Comparison of ENCODE assay signal across 19 mouse cellular contexts in genomic region chr5:28012496-28012895, GRCm38 (mm10). TPM values are rescaled to one million over a fixed set of nuclear protein-coding genes. Genes with fewer than 3 reads are reported as not detected.
DNase-seq lines count a peak whose midpoint lies in the region; ATAC-seq lines count a peak whose summit lies in the region.
"Had no signal": no experiment of that assay in that cellular context is flagged by ENCODE, and none has a peak within 500 bp of the region (broad histone marks: within the 10 kb centered on the region; RNA-seq: fewer than 3 reads in every experiment).

No protein-coding gene starts in this region.

- H3K27me3 ChIP-seq in heart, embryonic 16.5 days (ENCODE audit: control insufficient read depth, insufficient read depth, low read length): no peaks in the 10 kb centered on the region
- H3K27me3 ChIP-seq: embryonic facial prominence, embryonic 12.5 days; forebrain, embryonic 12.5 days; hindbrain, embryonic 15.5 days had no signal

- 0 out of 2 replicates have a peak, but pooled peaks have one; percentile 6 for ATAC-seq in heart, embryonic 16.5 days (replicated peaks; ENCODE audit: extremely low read depth, insufficient read depth, low FRiP score)
- ATAC-seq: forebrain, postnatal 0 days; intestine, embryonic 16.5 days had no signal

- DNase-seq in adrenal gland, postnatal 14 days: peak; percentile 37
- DNase-seq in adrenal gland, adult 8-10 months: no peak
- DNase-seq in heart, postnatal 10 days: no peak
- DNase-seq in urinary bladder, postnatal 4 days (ENCODE audit: low spot score in 2 of 2): peak; percentile 11 to 32
- DNase-seq in urinary bladder, adult 2 months (ENCODE audit: low spot score): no peak
- DNase-seq in spleen, adult 12 weeks (ENCODE audit: low spot score): no peak
- DNase-seq: cerebellum, adult 11-12 months; cerebellum, adult 9-10 months; cerebellum, postnatal 25 days; forebrain, postnatal 0 days; gastrocnemius, postnatal 14 days; heart, postnatal 14 days had no signal

- no peak overlapping the region for H3K4me2 ChIP-seq in heart, embryonic 16.5 days (ENCODE audit: low read depth, low read length)
- H3K4me2 ChIP-seq: embryonic facial prominence, embryonic 12.5 days; forebrain, embryonic 12.5 days; heart, embryonic 11.5 days; hindbrain, embryonic 15.5 days had no signal

- no peak overlapping the region for H3K27ac ChIP-seq in heart, embryonic 16.5 days (ENCODE audit: low read length)
- H3K27ac ChIP-seq: embryonic facial prominence, embryonic 12.5 days; forebrain, embryonic 12.5 days; hindbrain, embryonic 10.5 days; hindbrain, embryonic 15.5 days had no signal

- no peaks in the 10 kb centered on the region for H3K36me3 ChIP-seq in heart, embryonic 16.5 days (ENCODE audit: control insufficient read depth, insufficient read depth)
- H3K36me3 ChIP-seq: embryonic facial prominence, embryonic 12.5 days; forebrain, embryonic 12.5 days; hindbrain, embryonic 10.5 days; hindbrain, embryonic 15.5 days had no signal

- H3K9ac ChIP-seq in heart, embryonic 16.5 days (ENCODE audit: low read length): no peak overlapping the region
- H3K9ac ChIP-seq: embryonic facial prominence, embryonic 12.5 days; forebrain, embryonic 12.5 days; forebrain, postnatal 0 days; hindbrain, embryonic 15.5 days had no signal

- no peaks in the 10 kb centered on the region for H3K9me3 ChIP-seq in heart, embryonic 16.5 days (replicated peaks; ENCODE audit: control insufficient read depth, low read length)
- H3K9me3 ChIP-seq: embryonic facial prominence, embryonic 12.5 days; forebrain, embryonic 12.5 days; hindbrain, embryonic 10.5 days; hindbrain, embryonic 15.5 days had no signal

- intact Hi-C loops in heart, postnatal 10 days (cut with DNase I): no loop called here

- H3K4me1 ChIP-seq in heart, embryonic 16.5 days (ENCODE audit: control insufficient read depth, insufficient read depth, low read length): no peaks in the 10 kb centered on the region
- H3K4me1 ChIP-seq: embryonic facial prominence, embryonic 12.5 days; forebrain, embryonic 12.5 days; hindbrain, embryonic 10.5 days; hindbrain, embryonic 15.5 days had no signal

- 84% methylated on average over 2 of the region's 2 CpGs for WGBS in heart, embryonic 16.5 days

- H3K4me3 ChIP-seq in heart, embryonic 16.5 days (ENCODE audit: low read length): no peak overlapping the region
- H3K4me3 ChIP-seq: embryonic facial prominence, embryonic 12.5 days; forebrain, embryonic 12.5 days; hindbrain, embryonic 10.5 days; hindbrain, embryonic 15.5 days had no signal

RNA-seq across cellular contexts. Expression of gene Insig1, which starts 58.7 kb away (rescaled TPM):
- total RNA-seq in adrenal gland, postnatal 14 days (2021): 46.2 and 66.1 TPM in 2 replicates
- total RNA-seq in adrenal gland, adult 8-10 months (2022): 100 to 1,000 TPM; 117 to 144 (median 135) TPM
- 21.8 and 25.7 TPM in 2 replicates for polyA plus RNA-seq in heart, embryonic 16.5 days (2015; fragmentation: Nextera tagmentation; extraction: Ambion mirVana)
- 10 to 100 TPM; 20.5 to 23.2 TPM for total RNA-seq in heart, postnatal 10 days (2021)
- polyA plus RNA-seq in urinary bladder, adult 2 months (2012; rRNA removed): 38.1 and 51.8 TPM in 2 replicates

Comparison
In these comparisons a context has a peak if more than half of its experiments do, and no peak if none do; other contexts are left out.
1. DNase-seq: peak in adrenal gland, postnatal 14 days (single experiment) and urinary bladder, postnatal 4 days (2 of 2); none in adrenal gland, adult 8-10 months (single experiment), heart, postnatal 10 days (0 of 2), urinary bladder, adult 2 months (single experiment) and spleen, adult 12 weeks (single experiment).